Mouse (Mus musculus) heart, adult 2 months (tissue): ENCODE data around the gene Pcdh15.

Experiments
- CTCF ChIP-seq: fragments of 200-600 bp; IDR thresholded peaks from 2 replicates; pipeline ENCODE4 v1.8.1; 2022; ENCODE audit warnings: antibody characterized with exemption, mild to moderate bottlenecking, moderate library complexity
- EP300 ChIP-seq: fragments of 200-500 bp; IDR thresholded peaks from 2 replicates; pipeline ENCODE4 v1.6.1; 2011; ENCODE audit warnings: low read depth, low read length, control low read depth; ENCODE audit not compliant: insufficient read depth
- POLR2A ChIP-seq: fragments of 200-500 bp; IDR thresholded peaks from 2 replicates; pipeline ENCODE4 v1.6.1; 2011; ENCODE audit warnings: mild to moderate bottlenecking, low read depth, low read length, control low read depth; ENCODE audit not compliant: insufficient read depth

DNA sequence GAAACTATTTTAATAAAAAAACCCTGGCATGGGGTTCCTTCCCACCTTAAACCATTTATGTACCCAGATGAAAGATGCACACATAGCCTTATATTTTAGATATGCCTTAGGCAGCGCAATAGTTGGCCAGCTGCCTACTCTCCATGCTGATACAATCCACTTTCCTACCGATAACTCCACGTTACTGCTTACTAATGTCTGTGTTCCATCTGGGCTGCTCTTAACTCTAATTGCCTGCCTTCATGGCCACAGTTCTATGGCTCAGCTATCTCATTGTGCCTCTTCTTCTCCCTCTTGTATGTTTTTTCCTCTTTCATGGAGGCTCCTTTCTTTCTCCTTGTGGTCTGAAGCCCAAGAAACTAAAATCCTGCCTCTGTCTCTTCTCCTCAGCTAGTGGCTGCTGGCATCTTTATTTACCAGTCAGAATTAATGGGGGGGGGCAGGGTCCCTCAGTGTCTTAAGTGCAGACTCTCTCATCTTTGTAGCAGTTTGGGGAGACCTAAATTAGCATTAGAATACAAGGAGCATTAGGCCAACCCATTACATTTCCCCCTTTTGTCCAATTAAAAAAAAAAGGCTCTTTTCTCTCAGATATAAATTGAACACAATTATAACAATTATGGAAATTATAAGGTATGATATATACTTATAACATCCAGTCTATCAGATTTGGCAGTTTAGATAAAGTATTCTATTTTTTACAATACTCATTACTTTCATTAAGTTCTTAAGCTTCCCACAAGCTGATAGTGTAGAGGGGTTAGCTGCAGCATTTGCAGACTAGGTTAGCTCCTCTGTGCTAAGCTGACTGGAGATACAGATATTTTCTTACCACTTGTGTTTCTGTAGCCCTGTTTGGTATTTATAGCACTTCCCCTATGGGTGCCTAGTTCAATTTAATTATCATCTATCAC lies 1240.4 kb downstream of the Pcdh15 start:
- no peak for TF ChIP-seq CTCF
- TF ChIP-seq EP300, result no peak
- TF ChIP-seq POLR2A, result no peak
